Mouse (Mus musculus): ENCODE results near the gene Rnf224. TPM values are rescaled to one million over a fixed set of nuclear protein-coding genes. Genes with fewer than 3 reads are reported as not detected.
A peak's percentile ranks its signal among the peaks of the same experiment; 100 is the strongest.

Rnf224 gene
- polyA plus RNA-seq, 1 experiment from 2014 or later = not detected

GRCm38 (mm10) chr2:25194486-25195171, 42.0 kb downstream of the Rnf224 start:
- Histone ChIP-seq H3K9me3 (replicated peaks) (no peaks in the 10 kb centered on the region), H3K27me3 (ENCODE audit: low read depth, poor library complexity, severe bottlenecking) (peaks cover 41% of the 10 kb centered on the region), H3K4me1 (peaks cover 45% of the 10 kb centered on the region), H3K27ac (no peak overlapping the region), H3K36me3 (peaks cover 19% of the 10 kb centered on the region), H3K4me3 (no peak overlapping the region)
- peak; percentile 27 for DNase-seq (ENCODE audit: low spot score)
- WGBS = 86% methylated on average over 17 of the region's 17 CpGs

- DNase-seq (ENCODE audit: low spot score) = peak; percentile 19
- Histone ChIP-seq H3K27me3 (ENCODE audit: low read depth, poor library complexity, severe bottlenecking) (peaks cover 41% of the 10 kb centered on the region), H3K4me1 (peaks cover 45% of the 10 kb centered on the region), H3K4me3 (no peak overlapping the region), H3K9me3 (replicated peaks) (no peaks in the 10 kb centered on the region), H3K36me3 (peaks cover 12% of the 10 kb centered on the region), H3K27ac (no peak overlapping the region)
- 81% methylated on average over 5 of the region's 5 CpGs for WGBS
Measured at GRCm38 (mm10) chr2:25194006-25194405, 42.6 kb downstream of the Rnf224 start.

- H3K4me1 ChIP-seq = peaks cover 45% of the 10 kb centered on the region
- H3K9me3 ChIP-seq (replicated peaks) = no peaks in the 10 kb centered on the region
- no peak overlapping the region for H3K4me3 ChIP-seq
- WGBS = 4% methylated on average over 6 of the region's 6 CpGs
- DNase-seq (ENCODE audit: low spot score) = peak; percentile 88
- H3K36me3 ChIP-seq = peaks cover 6% of the 10 kb centered on the region
- no peak overlapping the region for H3K27ac ChIP-seq
- peaks cover 41% of the 10 kb centered on the region for H3K27me3 ChIP-seq (ENCODE audit: low read depth, poor library complexity, severe bottlenecking)
Measured at GRCm38 (mm10) chr2:25193330-25193770, 43.2 kb downstream of the Rnf224 start.

GRCm38 (mm10) chr2:25187841-25188240, 48.7 kb downstream of the Rnf224 start:
- peaks cover 46% of the 10 kb centered on the region for H3K27me3 ChIP-seq (ENCODE audit: low read depth, poor library complexity, severe bottlenecking)
- WGBS = 85% methylated on average over 6 of the region's 6 CpGs
- H3K36me3 ChIP-seq = no peaks in the 10 kb centered on the region
- no peak overlapping the region for H3K27ac ChIP-seq
- peaks cover 15% of the 10 kb centered on the region for H3K4me1 ChIP-seq
- no peak overlapping the region for H3K4me3 ChIP-seq
- H3K9me3 ChIP-seq (replicated peaks) = no peaks in the 10 kb centered on the region
- DNase-seq (ENCODE audit: low spot score) = no peak

GRCm38 (mm10) chr2:25186575-25186930, 50.0 kb downstream of the Rnf224 start:
- peak overlapping the region; percentile 60 for H3K4me3 ChIP-seq
- no peaks in the 10 kb centered on the region for H3K36me3 ChIP-seq
- WGBS = 29% methylated on average over 5 of the region's 5 CpGs
- 0 out of 2 replicates have a peak overlapping the region, but pooled peaks have one; percentile 89 for H3K27ac ChIP-seq
- peaks cover 28% of the 10 kb centered on the region for H3K4me1 ChIP-seq
- no peaks in the 10 kb centered on the region for H3K9me3 ChIP-seq (replicated peaks)
- H3K27me3 ChIP-seq (ENCODE audit: low read depth, poor library complexity, severe bottlenecking) = peaks cover 58% of the 10 kb centered on the region
- DNase-seq (ENCODE audit: low spot score) = peak; percentile 31

- Histone ChIP-seq H3K27me3 (ENCODE audit: low read depth, poor library complexity, severe bottlenecking) (peaks cover 65% of the 10 kb centered on the region), H3K9me3 (replicated peaks) (no peaks in the 10 kb centered on the region), H3K36me3 (no peaks in the 10 kb centered on the region), H3K4me1 (peaks cover 34% of the 10 kb centered on the region), H3K27ac (peak overlapping the region; percentile 89), H3K4me3 (peak overlapping the region; percentile 60)
- under 1% methylated on average over 64 of the region's 64 CpGs for WGBS
- DNase-seq (ENCODE audit: low spot score) = peak; percentile 85
Measured at GRCm38 (mm10) chr2:25185625-25186574, 50.7 kb downstream of the Rnf224 start.

GRCm38 (mm10) chr2:25184496-25184895, 52.1 kb downstream of the Rnf224 start:
- no peaks in the 10 kb centered on the region for H3K9me3 ChIP-seq (replicated peaks)
- H3K4me1 ChIP-seq = peaks cover 48% of the 10 kb centered on the region
- no peaks in the 10 kb centered on the region for H3K36me3 ChIP-seq
- no peak overlapping the region for H3K4me3 ChIP-seq
- DNase-seq (ENCODE audit: low spot score) = peak; percentile 23
- peaks cover 79% of the 10 kb centered on the region for H3K27me3 ChIP-seq (ENCODE audit: low read depth, poor library complexity, severe bottlenecking)
- WGBS = 95% methylated on average over 7 of the region's 7 CpGs
- no peak overlapping the region for H3K27ac ChIP-seq

Other genes with a start within 250 kb of the Rnf224 start
- gene Nsmf, start 182.4 kb downstream of the Rnf224 start, polyA plus RNA-seq (2016; fragmentation: Nextera tagmentation; extraction: Ambion mirVana) = 61.6 and 68.2 TPM in 2 replicates
- 0.30 TPM in 1 of 2 replicates, not detected in the other for gene Entpd8, start 156.5 kb downstream of the Rnf224 start, polyA plus RNA-seq (2016; fragmentation: Nextera tagmentation; extraction: Ambion mirVana)
- 0.15 and 0.28 TPM in 2 replicates for gene Noxa1, start 141.6 kb downstream of the Rnf224 start, polyA plus RNA-seq (2016; fragmentation: Nextera tagmentation; extraction: Ambion mirVana)
- gene Nrarp, start 56.0 kb downstream of the Rnf224 start, polyA plus RNA-seq (2016; fragmentation: Nextera tagmentation; extraction: Ambion mirVana) = 7.9 and 10.3 TPM in 2 replicates
- 3.2 TPM in 2 replicates for gene Tor4a, start 39.9 kb downstream of the Rnf224 start, polyA plus RNA-seq (2016; fragmentation: Nextera tagmentation; extraction: Ambion mirVana)
- 129 and 137 TPM in 2 replicates for gene Nelfb, start 25.3 kb downstream of the Rnf224 start, polyA plus RNA-seq (2016; fragmentation: Nextera tagmentation; extraction: Ambion mirVana)
- 0.14 TPM in 1 of 2 replicates, not detected in the other for gene Stpg3, start 22.1 kb downstream of the Rnf224 start, polyA plus RNA-seq (2016; fragmentation: Nextera tagmentation; extraction: Ambion mirVana)
- 1.0 TPM in 1 of 2 replicates, not detected in the other for gene Fam166a, start 18.0 kb downstream of the Rnf224 start, polyA plus RNA-seq (2016; fragmentation: Nextera tagmentation; extraction: Ambion mirVana)
- 597 and 608 TPM in 2 replicates for gene Tubb4b, start 12.1 kb downstream of the Rnf224 start, polyA plus RNA-seq (2016; fragmentation: Nextera tagmentation; extraction: Ambion mirVana)
- gene Slc34a3, start 2.4 kb downstream of the Rnf224 start, polyA plus RNA-seq (2016; fragmentation: Nextera tagmentation; extraction: Ambion mirVana) = not detected in 2 replicates
- 3.8 and 5.7 TPM in 2 replicates for gene Rnf208, start 5.5 kb upstream of the Rnf224 start, polyA plus RNA-seq (2016; fragmentation: Nextera tagmentation; extraction: Ambion mirVana)
- gene Cysrt1, start 5.7 kb upstream of the Rnf224 start, polyA plus RNA-seq (2016; fragmentation: Nextera tagmentation; extraction: Ambion mirVana) = 0.25 TPM in 1 of 2 replicates, not detected in the other
- 6.5 and 7.8 TPM in 2 replicates for gene AL732309.1, start 10.1 kb upstream of the Rnf224 start, polyA plus RNA-seq (2016; fragmentation: Nextera tagmentation; extraction: Ambion mirVana)
- gene Tmem203, start 18.7 kb upstream of the Rnf224 start, polyA plus RNA-seq (2016; fragmentation: Nextera tagmentation; extraction: Ambion mirVana) = 14.5 and 18.4 TPM in 2 replicates
- gene Tprn, start 25.8 kb upstream of the Rnf224 start, polyA plus RNA-seq (2016; fragmentation: Nextera tagmentation; extraction: Ambion mirVana) = 8.7 and 9.7 TPM in 2 replicates
- 235 and 243 TPM in 2 replicates for gene Ssna1, start 35.7 kb upstream of the Rnf224 start, polyA plus RNA-seq (2016; fragmentation: Nextera tagmentation; extraction: Ambion mirVana)
- gene Anapc2, start 35.7 kb upstream of the Rnf224 start, polyA plus RNA-seq (2016; fragmentation: Nextera tagmentation; extraction: Ambion mirVana) = 138 and 153 TPM in 2 replicates
- not detected in 2 replicates for gene Tmem210, start 51.4 kb upstream of the Rnf224 start, polyA plus RNA-seq (2016; fragmentation: Nextera tagmentation; extraction: Ambion mirVana)
- not detected in 2 replicates for gene Lrrc26, start 53.1 kb upstream of the Rnf224 start, polyA plus RNA-seq (2016; fragmentation: Nextera tagmentation; extraction: Ambion mirVana)
- 0.30 and 0.46 TPM in 2 replicates for gene Grin1, start 82.4 kb upstream of the Rnf224 start, polyA plus RNA-seq (2016; fragmentation: Nextera tagmentation; extraction: Ambion mirVana)
- 42.6 and 54.6 TPM in 2 replicates for gene Man1b1, start 95.6 kb upstream of the Rnf224 start, polyA plus RNA-seq (2016; fragmentation: Nextera tagmentation; extraction: Ambion mirVana)
- 15.7 and 18.7 TPM in 2 replicates for gene Dpp7, start 119.6 kb upstream of the Rnf224 start, polyA plus RNA-seq (2016; fragmentation: Nextera tagmentation; extraction: Ambion mirVana)
- 8.1 and 9.0 TPM in 2 replicates for gene Uap1l1, start 128.9 kb upstream of the Rnf224 start, polyA plus RNA-seq (2016; fragmentation: Nextera tagmentation; extraction: Ambion mirVana)
- 88.3 and 88.7 TPM in 2 replicates for gene Sapcd2, start 135.5 kb upstream of the Rnf224 start, polyA plus RNA-seq (2016; fragmentation: Nextera tagmentation; extraction: Ambion mirVana)
- gene Entpd2, start 159.1 kb upstream of the Rnf224 start, polyA plus RNA-seq (2016; fragmentation: Nextera tagmentation; extraction: Ambion mirVana) = 0.19 TPM in 1 of 2 replicates, not detected in the other
- 5.7 and 8.1 TPM in 2 replicates for gene Npdc1, start 162.6 kb upstream of the Rnf224 start, polyA plus RNA-seq (2016; fragmentation: Nextera tagmentation; extraction: Ambion mirVana)
- gene Fut7, start 186.5 kb upstream of the Rnf224 start, polyA plus RNA-seq (2016; fragmentation: Nextera tagmentation; extraction: Ambion mirVana) = not detected in 2 replicates
- 2.8 and 4.4 TPM in 2 replicates for gene Abca2, start 191.9 kb upstream of the Rnf224 start, polyA plus RNA-seq (2016; fragmentation: Nextera tagmentation; extraction: Ambion mirVana)
- 0.30 and 1.1 TPM in 2 replicates for gene Clic3, start 220.1 kb upstream of the Rnf224 start, polyA plus RNA-seq (2016; fragmentation: Nextera tagmentation; extraction: Ambion mirVana)
- gene Paxx, start 224.3 kb upstream of the Rnf224 start, polyA plus RNA-seq (2016; fragmentation: Nextera tagmentation; extraction: Ambion mirVana) = 10.0 and 14.6 TPM in 2 replicates
- not detected in 2 replicates for gene Ptgds, start 233.3 kb upstream of the Rnf224 start, polyA plus RNA-seq (2016; fragmentation: Nextera tagmentation; extraction: Ambion mirVana)

All from limb, embryonic 10.5 days (tissue).